Mouse (Mus musculus): ENCODE results near the gene Msi2.

DNA sequence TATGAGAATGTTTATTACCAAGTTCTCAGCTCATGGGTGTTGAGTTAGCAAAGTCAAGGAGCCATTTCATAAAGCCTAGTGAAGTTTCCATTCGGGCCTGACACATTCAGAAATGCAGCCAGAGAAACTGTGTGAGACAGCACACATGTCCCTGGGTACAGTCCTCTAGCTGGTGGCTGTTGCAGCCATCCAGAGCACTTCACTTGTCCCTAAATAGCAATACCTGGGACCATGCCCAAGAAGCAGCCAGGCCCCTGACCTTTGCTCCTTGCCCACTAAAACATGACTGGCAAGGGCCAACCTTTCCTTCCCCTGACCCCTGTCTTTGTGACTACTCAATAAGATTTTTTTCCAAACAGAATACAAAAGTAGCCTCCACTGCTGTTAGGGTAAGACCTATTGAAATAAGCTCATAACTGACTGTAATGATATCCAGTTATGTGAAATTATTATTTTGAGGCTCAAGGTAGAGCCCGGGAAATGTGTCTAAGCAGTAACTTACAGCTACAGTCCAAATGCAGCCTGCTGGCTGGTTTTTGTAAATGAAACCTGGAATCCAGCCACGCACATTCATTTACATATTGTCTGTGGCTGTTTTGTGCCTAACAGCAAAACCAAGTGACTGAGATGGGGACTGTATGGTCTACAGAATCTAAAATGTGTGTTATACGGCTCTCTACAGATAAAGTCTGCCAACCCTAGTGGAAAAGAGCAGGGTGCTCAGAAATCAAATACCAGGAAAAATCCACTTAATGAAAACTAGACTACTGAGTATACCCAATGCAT is 143.5 kb downstream of the Msi2 start:
- TF ChIP-seq POLR2A (IDR thresholded peaks at IDR 0.05; ENCODE audit: control insufficient read depth, low read depth, low read length) (no peak), CTCF (IDR thresholded peaks at IDR 0.05; ENCODE audit: control insufficient read depth, insufficient read depth, insufficient replicate concordance, low read depth, low read length) (no peak)
